Mouse (Mus musculus): ENCODE measurements around the gene Gnai1. TPM values are rescaled to one million over a fixed set of nuclear protein-coding genes. Genes with fewer than 3 reads are reported as not detected.

The Gnai1 gene
- 16.6 and 16.9 TPM in 2 replicates for polyA plus RNA-seq (2012; rRNA removed)

DNA sequence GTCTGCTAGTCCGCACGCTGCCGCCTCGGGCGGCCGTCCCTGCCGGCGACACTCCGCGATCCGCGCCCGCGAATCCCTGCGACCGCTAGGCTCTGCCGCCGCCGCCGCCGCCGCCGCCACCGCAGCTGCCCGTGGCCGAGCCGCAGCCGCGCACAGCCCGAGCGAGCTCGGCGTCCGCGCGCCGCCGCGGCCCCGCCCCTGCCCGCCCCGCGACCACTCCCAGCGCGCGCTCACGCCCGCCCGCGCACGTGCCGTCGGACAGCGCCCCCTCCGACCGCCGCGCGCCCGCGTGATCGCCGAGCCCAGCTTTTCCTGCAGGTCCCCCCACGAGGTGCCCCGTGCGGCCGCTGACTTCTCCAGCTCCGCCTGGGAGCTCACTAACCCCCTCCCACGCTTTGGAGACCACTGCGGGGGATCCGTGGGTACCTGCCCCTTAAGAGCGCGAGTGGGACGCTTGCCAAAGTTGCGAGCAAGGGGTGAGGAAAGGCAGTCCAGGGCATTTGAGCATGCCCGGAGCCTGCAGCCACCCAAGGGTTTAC is at the start of gene Gnai1:
Gene Gnai1 (minus strand): TSS at position 75 of the 539 bp plus-strand sequence.
- no peak for TF ChIP-seq POLR2A (IDR thresholded peaks at IDR 0.05; ENCODE audit: low read depth, low read length)
- TF ChIP-seq CTCF (conservative IDR thresholded peaks at IDR 0.05; ENCODE audit: insufficient read depth, insufficient read length, low read depth, low read length) = no peak
- Histone ChIP-seq H3K4me1 (ENCODE audit: control insufficient read depth, insufficient read depth, low read length) (peaks cover 10% of the 10 kb centered on the region), H3K27ac (ENCODE audit: insufficient read depth, low read depth, low read length) (peak within 1 kb of the TSS; percentile 61), H3K36me3 (ENCODE audit: control insufficient read depth, insufficient read depth, low read length) (no peaks in the 10 kb centered on the region), H3K27me3 (replicated peaks; ENCODE audit: control insufficient read depth, insufficient read depth, low read length) (no peaks in the 10 kb centered on the region), H3K4me3 (ENCODE audit: insufficient read depth, low read depth, low read length) (peak within 1 kb of the TSS; percentile 95)
- WGBS = 9% methylated on average over 76 of the region's 76 CpGs
- peak; percentile 80 for DNase-seq

DNA sequence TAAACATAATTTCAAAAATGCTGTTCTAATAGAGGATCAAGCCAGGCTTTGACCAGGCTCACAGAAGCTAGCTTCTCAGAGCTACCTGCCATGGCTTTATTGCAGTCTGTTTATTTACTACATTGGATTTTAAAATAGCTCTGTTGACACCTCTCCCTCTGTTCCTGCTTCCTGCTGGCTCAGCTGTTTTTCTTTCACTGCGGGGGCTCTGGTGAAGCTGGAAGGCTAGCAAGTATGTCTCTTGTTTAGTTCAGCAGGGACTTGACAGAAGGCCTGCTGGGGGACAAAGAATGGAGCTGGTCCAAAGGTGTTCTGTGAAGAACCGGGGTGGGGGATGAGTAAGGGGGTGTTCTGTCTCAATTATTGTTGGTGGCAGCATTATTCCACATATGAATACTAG is 7.7 kb upstream of the Gnai1 start:
- 11% methylated on average over 2 of the region's 2 CpGs for WGBS
- H3K27ac ChIP-seq (ENCODE audit: insufficient read depth, low read depth, low read length) = no peak overlapping the region
- H3K36me3 ChIP-seq (ENCODE audit: control insufficient read depth, insufficient read depth, low read length) = no peaks in the 10 kb centered on the region
- H3K27me3 ChIP-seq (replicated peaks; ENCODE audit: control insufficient read depth, insufficient read depth, low read length) = no peaks in the 10 kb centered on the region
- no peaks in the 10 kb centered on the region for H3K4me1 ChIP-seq (ENCODE audit: control insufficient read depth, insufficient read depth, low read length)
- TF ChIP-seq CTCF (conservative IDR thresholded peaks at IDR 0.05; ENCODE audit: insufficient read depth, insufficient read length, low read depth, low read length) = no peak
- no peak for TF ChIP-seq POLR2A (IDR thresholded peaks at IDR 0.05; ENCODE audit: low read depth, low read length)
- no peak for DNase-seq
- no peak overlapping the region for H3K4me3 ChIP-seq (ENCODE audit: insufficient read depth, low read depth, low read length)

DNA sequence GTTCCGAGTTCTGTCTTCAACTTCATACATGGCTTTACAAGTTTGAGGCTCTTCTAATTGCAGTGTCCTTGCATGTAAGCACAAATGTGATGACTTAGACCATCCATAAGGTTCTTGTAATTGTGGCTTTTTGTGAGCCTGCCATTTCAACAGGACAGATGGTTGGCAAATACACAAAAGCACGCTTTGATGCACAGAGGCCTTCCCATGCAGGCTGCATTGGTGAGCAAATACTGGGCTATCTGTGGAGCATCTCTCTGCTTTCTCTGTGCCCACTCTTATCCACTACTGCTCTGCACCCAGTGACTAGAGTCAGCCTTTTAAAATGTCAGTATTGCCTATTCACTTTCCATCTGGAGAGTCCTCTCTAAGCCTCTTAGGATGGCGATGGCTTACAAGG is 5.3 kb upstream of the Gnai1 start:
- 95% methylated on average over 3 of the region's 3 CpGs for WGBS
- Histone ChIP-seq H3K4me3 (ENCODE audit: insufficient read depth, low read depth, low read length) (no peak overlapping the region), H3K4me1 (ENCODE audit: control insufficient read depth, insufficient read depth, low read length) (no peaks in the 10 kb centered on the region), H3K27ac (ENCODE audit: insufficient read depth, low read depth, low read length) (no peak overlapping the region), H3K27me3 (replicated peaks; ENCODE audit: control insufficient read depth, insufficient read depth, low read length) (no peaks in the 10 kb centered on the region), H3K36me3 (ENCODE audit: control insufficient read depth, insufficient read depth, low read length) (no peaks in the 10 kb centered on the region)
- TF ChIP-seq CTCF (conservative IDR thresholded peaks at IDR 0.05; ENCODE audit: insufficient read depth, insufficient read length, low read depth, low read length) = no peak
- no peak for TF ChIP-seq POLR2A (IDR thresholded peaks at IDR 0.05; ENCODE audit: low read depth, low read length)
- no peak for DNase-seq

- no peaks in the 10 kb centered on the region for H3K27me3 ChIP-seq (replicated peaks; ENCODE audit: control insufficient read depth, insufficient read depth, low read length)
- H3K36me3 ChIP-seq (ENCODE audit: control insufficient read depth, insufficient read depth, low read length) = no peaks in the 10 kb centered on the region
- H3K27ac ChIP-seq (ENCODE audit: insufficient read depth, low read depth, low read length) = peak overlapping the region; percentile 43; the same call in 1 of the 2 replicates
- H3K4me3 ChIP-seq (ENCODE audit: insufficient read depth, low read depth, low read length) = peak overlapping the region; percentile 95; the same call in 1 of the 2 replicates
- TF ChIP-seq CTCF (conservative IDR thresholded peaks at IDR 0.05; ENCODE audit: insufficient read depth, insufficient read length, low read depth, low read length) (no peak), POLR2A (IDR thresholded peaks at IDR 0.05; ENCODE audit: low read depth, low read length) (no peak)
- WGBS = 34% methylated on average over 6 of the region's 6 CpGs
- H3K4me1 ChIP-seq (ENCODE audit: control insufficient read depth, insufficient read depth, low read length) = peaks cover 10% of the 10 kb centered on the region
- DNase-seq = no peak
Measured at GRCm38 (mm10) chr5:18360956-18361355, 801 bp upstream of the Gnai1 start.

- H3K27ac ChIP-seq (ENCODE audit: insufficient read depth, low read depth, low read length) = peak overlapping the region; percentile 61
- under 1% methylated on average over 76 of the region's 76 CpGs for WGBS
Measured at GRCm38 (mm10) chr5:18359376-18360280, 527 bp downstream of the Gnai1 start.

DNA sequence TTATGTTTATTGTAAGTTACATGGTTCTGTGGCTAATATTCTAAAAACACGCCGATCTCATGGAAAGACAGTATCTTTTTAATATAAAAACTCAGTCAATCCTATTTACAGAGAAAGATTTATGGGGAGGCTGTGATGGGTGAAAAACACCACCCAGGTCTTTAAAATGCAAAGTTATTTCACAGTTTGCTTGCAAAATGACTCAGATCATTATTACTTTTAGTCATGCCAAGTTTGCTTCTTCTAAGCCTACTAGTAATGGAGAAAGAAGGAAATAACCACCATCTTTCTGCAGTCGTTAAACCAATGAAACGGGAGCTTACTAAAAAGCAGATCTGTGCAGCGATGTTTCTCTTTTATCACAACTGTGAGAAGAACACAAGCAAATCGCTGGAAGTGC is 1.4 kb downstream of the Gnai1 start:
- H3K4me3 ChIP-seq (ENCODE audit: insufficient read depth, low read depth, low read length) = no peak overlapping the region
- 29% methylated on average over 6 of the region's 6 CpGs for WGBS
- no peaks in the 10 kb centered on the region for H3K27me3 ChIP-seq (replicated peaks; ENCODE audit: control insufficient read depth, insufficient read depth, low read length)
- H3K27ac ChIP-seq (ENCODE audit: insufficient read depth, low read depth, low read length) = no peak overlapping the region
- peaks cover 10% of the 10 kb centered on the region for H3K4me1 ChIP-seq (ENCODE audit: control insufficient read depth, insufficient read depth, low read length)
- no peak for TF ChIP-seq POLR2A (IDR thresholded peaks at IDR 0.05; ENCODE audit: low read depth, low read length)
- TF ChIP-seq CTCF (conservative IDR thresholded peaks at IDR 0.05; ENCODE audit: insufficient read depth, insufficient read length, low read depth, low read length) = no peak
- no peaks in the 10 kb centered on the region for H3K36me3 ChIP-seq (ENCODE audit: control insufficient read depth, insufficient read depth, low read length)
- no peak for DNase-seq

More at GRCm38 (mm10) chr5:18359376-18360280, 527 bp downstream of the Gnai1 start:
- Histone ChIP-seq H3K36me3 (ENCODE audit: control insufficient read depth, insufficient read depth, low read length) (no peaks in the 10 kb centered on the region), H3K27me3 (replicated peaks; ENCODE audit: control insufficient read depth, insufficient read depth, low read length) (no peaks in the 10 kb centered on the region), H3K4me3 (ENCODE audit: insufficient read depth, low read depth, low read length) (peak overlapping the region; percentile 95), H3K4me1 (ENCODE audit: control insufficient read depth, insufficient read depth, low read length) (peaks cover 10% of the 10 kb centered on the region)
- peak; percentile 59 for DNase-seq
- TF ChIP-seq CTCF (conservative IDR thresholded peaks at IDR 0.05; ENCODE audit: insufficient read depth, insufficient read length, low read depth, low read length) (no peak), POLR2A (IDR thresholded peaks at IDR 0.05; ENCODE audit: low read depth, low read length) (no peak)

- WGBS = 19% methylated on average over 3 of the region's 3 CpGs
- DNase-seq = peak; percentile 90
- H3K27me3 ChIP-seq (replicated peaks; ENCODE audit: control insufficient read depth, insufficient read depth, low read length) = no peaks in the 10 kb centered on the region
- H3K4me1 ChIP-seq (ENCODE audit: control insufficient read depth, insufficient read depth, low read length) = peaks cover 10% of the 10 kb centered on the region
- no peak overlapping the region for H3K27ac ChIP-seq (ENCODE audit: insufficient read depth, low read depth, low read length)
- H3K4me3 ChIP-seq (ENCODE audit: insufficient read depth, low read depth, low read length) = no peak overlapping the region
- no peak for TF ChIP-seq CTCF (conservative IDR thresholded peaks at IDR 0.05; ENCODE audit: insufficient read depth, insufficient read length, low read depth, low read length)
- no peak for TF ChIP-seq POLR2A (IDR thresholded peaks at IDR 0.05; ENCODE audit: low read depth, low read length)
- H3K36me3 ChIP-seq (ENCODE audit: control insufficient read depth, insufficient read depth, low read length) = no peaks in the 10 kb centered on the region
Measured at GRCm38 (mm10) chr5:18358191-18358590, 2.0 kb downstream of the Gnai1 start.

All from kidney, adult 2 months (tissue).